ENCODE assay signal across 9 mouse cellular contexts in genomic region chr10:55767571-55767970, GRCm38 (mm10).
DNase-seq lines count a peak whose midpoint lies in the region; ATAC-seq lines count a peak whose summit lies in the region.
"Had no signal": no experiment of that assay in that cellular context is flagged by ENCODE, and none has a peak within 500 bp of the region (broad histone marks: within the 10 kb centered on the region; RNA-seq: fewer than 3 reads in every experiment).

No protein-coding gene starts in this region.

- no peaks in the 10 kb centered on the region for H3K27me3 ChIP-seq in embryonic facial prominence, embryonic 11.5 days (ENCODE audit: control insufficient read depth, insufficient read depth, low read length)
- H3K27me3 ChIP-seq in splenic B cell, adult 2 months (ENCODE audit: control insufficient read depth, insufficient read depth, low read length, poor library complexity, severe bottlenecking), result no peaks in the 10 kb centered on the region; the same call in 1 of the 2 replicates
- H3K27me3 ChIP-seq: heart, embryonic 15.5 days had no signal

- ATAC-seq in embryonic facial prominence, embryonic 11.5 days (replicated peaks; ENCODE audit: insufficient number of reproducible peaks, low FRiP score, low TSS enrichment, low read depth), result no peak

- H3K27ac ChIP-seq in embryonic facial prominence, embryonic 11.5 days (replicated peaks; ENCODE audit: low read depth, low read length), result no peak overlapping the region
- H3K27ac ChIP-seq: heart, embryonic 15.5 days had no signal

- WGBS in embryonic facial prominence, embryonic 11.5 days, result 61% methylated on average over 1 of the region's 1 CpGs

- H3K4me2 ChIP-seq in embryonic facial prominence, embryonic 11.5 days (ENCODE audit: low read depth, low read length), result no peak overlapping the region
- H3K4me2 ChIP-seq: heart, embryonic 15.5 days had no signal

- no peak overlapping the region for H3K4me3 ChIP-seq in embryonic facial prominence, embryonic 11.5 days (ENCODE audit: low read depth, low read length)
- H3K4me3 ChIP-seq: heart, embryonic 15.5 days had no signal

- H3K4me1 ChIP-seq in embryonic facial prominence, embryonic 11.5 days (ENCODE audit: control insufficient read depth, insufficient read depth, low read length), result no peaks in the 10 kb centered on the region
- H3K4me1 ChIP-seq: heart, embryonic 15.5 days had no signal

- no peaks in the 10 kb centered on the region for H3K9me3 ChIP-seq in embryonic facial prominence, embryonic 11.5 days (replicated peaks; ENCODE audit: control insufficient read depth, low read length)
- H3K9me3 ChIP-seq: heart, embryonic 15.5 days had no signal

- H3K9ac ChIP-seq in embryonic facial prominence, embryonic 11.5 days (replicated peaks; ENCODE audit: low read length), result no peak overlapping the region
- H3K9ac ChIP-seq: heart, embryonic 15.5 days had no signal

- DNase-seq in heart, adult 8-10 months (ENCODE audit: low spot score), result peak; percentile 1
- no peak for DNase-seq in heart, adult 11 months
- DNase-seq in thymus, postnatal 0 days (ENCODE audit: low spot score), result peak; percentile 2
- no peak for DNase-seq in thymus, adult 18-20 months
- peak; percentile 78 for DNase-seq in embryonic facial prominence, embryonic 11.5 days (ENCODE audit: low spot score)
- DNase-seq in layer of hippocampus, adult 9-11 months, result peak; percentile 10
- DNase-seq in splenic B cell, adult 2 months (ENCODE audit: low read depth, low spot score), result peak; percentile 4
- no peak for DNase-seq in T-cell, adult 2 months (ENCODE audit: low spot score)

- H3K36me3 ChIP-seq in embryonic facial prominence, embryonic 11.5 days (replicated peaks; ENCODE audit: control insufficient read depth, insufficient read depth, low read depth, low read length), result no peaks in the 10 kb centered on the region
- H3K36me3 ChIP-seq in splenic B cell, adult 2 months (ENCODE audit: control insufficient read depth, insufficient read depth, low read length, poor library complexity, severe bottlenecking), result no peaks in the 10 kb centered on the region
- H3K36me3 ChIP-seq: heart, embryonic 15.5 days had no signal

Comparison
In these comparisons a context has a peak if more than half of its experiments do, and no peak if none do; other contexts are left out.
1. DNase-seq: peak in heart, adult 8-10 months (single experiment), thymus, postnatal 0 days (single experiment), embryonic facial prominence, embryonic 11.5 days (single experiment), layer of hippocampus, adult 9-11 months (single experiment) and splenic B cell, adult 2 months (single experiment); none in heart, adult 11 months (single experiment), thymus, adult 18-20 months (0 of 2) and T-cell, adult 2 months (single experiment).